Mouse (Mus musculus) embryonic fibroblast, embryonic 13.5 days (primary cell): ENCODE measurements around the gene Ier5.

Source experiments
- CTCF ChIP-seq: IDR thresholded peaks from 2 replicates; pipeline ENCODE4 v1.5.1; 2011; ENCODE audit warnings: mild to moderate bottlenecking, control low read depth, low read length, moderate library complexity, borderline replicate concordance; ENCODE audit not compliant: insufficient read depth
- POLR2A ChIP-seq: IDR thresholded peaks from 2 replicates; pipeline ENCODE4 v1.6.1; 2011; ENCODE audit warnings: low read depth, mild to moderate bottlenecking, control low read depth, low read length, moderate library complexity

- TF ChIP-seq CTCF: no peak
- TF ChIP-seq POLR2A: peak; percentile 22; the same call in 1 of the 2 replicates
Observed at GRCm38 (mm10) chr1:155096620-155097261, 2.7 kb downstream of the Ier5 start.
